Mouse (Mus musculus) intestine, embryonic 16.5 days (tissue): ENCODE results near the gene Gpbar1. TPM values are rescaled to one million over a fixed set of nuclear protein-coding genes. Genes with fewer than 3 reads are reported as not detected.
"Not testable (repeated sequence)": the region's sequence is repeated elsewhere in the genome, so short reads cannot be mapped to it uniquely, and the experiment has no call there.

ENCODE experiments used
- ATAC-seq: fragments of 200-750 bp; cut with Nextera tagmentation; 2 replicates; pipeline ENCODE4 v1.8.0; 2017; ENCODE audit warnings: moderate TSS enrichment, moderate library complexity
- H3K27ac ChIP-seq: fragments of 300-500 bp; sonication (generic); 2 replicates; pipeline ENCODE4 v1.5.1; 2014; ENCODE audit warnings: mild to moderate bottlenecking, low read length
- H3K27me3 ChIP-seq: fragments of 300-500 bp; sonication (generic); replicated peaks from 2 replicates; pipeline ENCODE4 v1.6.1; 2014; ENCODE audit warnings: low read length, control low read depth, mixed read lengths; ENCODE audit not compliant: control insufficient read depth, insufficient read depth
- H3K36me3 ChIP-seq: fragments of 300-500 bp; sonication (generic); 2 replicates; pipeline ENCODE4 v1.6.1; 2014; ENCODE audit warnings: low read length, control low read depth; ENCODE audit not compliant: control insufficient read depth, insufficient read depth
- H3K4me1 ChIP-seq: fragments of 300-500 bp; sonication (generic); 2 replicates; pipeline ENCODE4 v1.6.1; 2014; ENCODE audit warnings: low read length, control low read depth, mixed read lengths; ENCODE audit not compliant: control insufficient read depth, insufficient read depth
- H3K4me2 ChIP-seq: fragments of 300-500 bp; sonication (generic); 2 replicates; pipeline ENCODE4 v1.6.1; 2014; ENCODE audit warnings: low read depth, low read length, control low read depth
- H3K4me3 ChIP-seq: fragments of 300-500 bp; sonication (generic); 2 replicates; pipeline ENCODE4 v1.5.1; 2014; ENCODE audit warnings: mild to moderate bottlenecking, low read length
- H3K9ac ChIP-seq: fragments of 300-500 bp; sonication (generic); 2 replicates; pipeline ENCODE4 v1.6.1; 2014; ENCODE audit warnings: low read depth, low read length
- H3K9me3 ChIP-seq: fragments of 300-500 bp; sonication (generic); 2 replicates; pipeline ENCODE4 v1.6.1; 2016; ENCODE audit warnings: low read length, control low read depth; ENCODE audit not compliant: control insufficient read depth
- WGBS: fragments of 180-500 bp; shearing (Covaris S2); extraction: QIAGEN DNeasy Blood & Tissue Kit; methylation state at CpG from one replicate; pipeline ENCODE4 v1.1.7; 2014; 5-methylcytosine and 5-hydroxymethylcytosine counted together
- polyA plus RNA-seq: library from polyadenylated mRNA; unstranded; fragments of >200 nt; fragmentation: Nextera tagmentation; extraction: Ambion mirVana; gene quantifications from 2 replicates; pipeline ENCODE4 v1.2.1, GENCODE M21; 2015

Gene Gpbar1
- polyA plus RNA-seq, 1 experiment from 2014 or later = 2.7 TPM

- ATAC-seq = no peak
- H3K9me3 ChIP-seq = no peaks in the 10 kb centered on the region
- no peak overlapping the region for H3K4me3 ChIP-seq
- H3K9ac ChIP-seq = 0 out of 2 replicates have a peak overlapping the region, but pooled peaks have one; percentile 1
- peak overlapping the region; percentile 75; the same call in 1 of the 2 replicates for H3K4me2 ChIP-seq
- WGBS = 82% methylated on average over 10 of the region's 10 CpGs
- no peaks in the 10 kb centered on the region for H3K27me3 ChIP-seq
- H3K27ac ChIP-seq = no peak overlapping the region
- H3K4me1 ChIP-seq = peaks cover 30% of the 10 kb centered on the region
- peaks cover 15% of the 10 kb centered on the region for H3K36me3 ChIP-seq
Measured at GRCm38 (mm10) chr1:74282896-74283625, 4.7 kb downstream of the Gpbar1 start.

GRCm38 (mm10) chr1:74283686-74284463 is 5.5 kb downstream of the Gpbar1 start:
- no peaks in the 10 kb centered on the region for H3K9me3 ChIP-seq
- H3K27ac ChIP-seq = peak overlapping the region; percentile 74
- peaks cover 20% of the 10 kb centered on the region for H3K36me3 ChIP-seq
- peak overlapping the region; percentile 85 for H3K9ac ChIP-seq
- H3K27me3 ChIP-seq = no peaks in the 10 kb centered on the region
- H3K4me1 ChIP-seq = peaks cover 33% of the 10 kb centered on the region
- peak overlapping the region; percentile 75 for H3K4me2 ChIP-seq
- WGBS = 9% methylated on average over 15 of the region's 15 CpGs
- ATAC-seq = peak; percentile 59
- peak overlapping the region; percentile 78 for H3K4me3 ChIP-seq

- Histone ChIP-seq H3K27me3 (no peaks in the 10 kb centered on the region), H3K4me1 (peaks cover 33% of the 10 kb centered on the region), H3K27ac (peak within 1 kb of the TSS; percentile 74), H3K9ac (peak within 1 kb of the TSS; percentile 85), H3K4me2 (peak within 1 kb of the TSS; percentile 81), H3K9me3 (no peaks in the 10 kb centered on the region), H3K36me3 (peaks cover 20% of the 10 kb centered on the region), H3K4me3 (peak within 1 kb of the TSS; percentile 78)
- peak; percentile 97 for ATAC-seq
- whole genome bisulfite sequencing = under 1% methylated on average over 56 of the region's 56 CpGs
Measured at GRCm38 (mm10) chr1:74284543-74285160, 6.3 kb downstream of the Gpbar1 start, which contains the start of the genes Aamp and Pnkd. Gene Aamp (minus strand): TSS chr1:74284738. Gene Pnkd (plus strand): TSS chr1:74284930.

DNA sequence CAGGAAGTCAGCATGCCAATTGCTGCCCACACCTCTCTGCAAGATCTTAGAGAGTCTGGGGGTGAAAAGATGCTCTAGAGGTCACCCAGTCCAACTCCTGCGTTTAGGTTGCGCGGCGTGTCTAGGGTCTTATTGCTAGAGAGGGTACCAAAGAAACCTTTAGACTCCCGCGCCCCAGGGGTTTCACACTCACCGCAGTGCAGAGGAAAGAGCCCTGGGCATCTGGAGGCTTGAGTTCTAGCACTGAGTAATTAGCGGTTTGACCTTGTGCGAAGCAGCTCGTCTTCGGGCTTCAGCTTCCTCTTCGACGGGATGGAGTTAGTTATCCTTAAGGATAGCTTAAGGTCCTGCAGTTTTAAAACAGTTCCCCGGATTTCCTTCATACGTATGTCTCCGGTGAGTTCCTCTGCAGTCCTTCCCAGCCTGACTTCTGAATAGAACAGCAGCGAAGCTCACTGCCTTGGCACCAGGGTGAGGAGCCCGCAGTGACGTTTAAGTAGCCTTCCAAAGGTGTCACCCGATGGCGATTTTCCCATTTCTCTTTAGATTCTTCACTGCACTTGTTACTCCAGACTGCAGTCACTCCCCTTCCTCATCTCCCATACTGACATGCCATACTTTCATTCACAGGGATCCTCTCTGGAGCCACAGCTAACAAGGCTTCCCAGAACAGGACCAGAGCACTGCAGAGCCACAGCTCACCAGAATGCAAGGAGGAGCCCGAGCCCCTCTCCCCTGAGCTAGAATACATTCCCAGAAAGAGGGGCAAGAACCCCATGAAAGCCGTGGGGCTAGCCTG is 7.1 kb downstream of the Gpbar1 start:
- H3K36me3 ChIP-seq = peaks cover 20% of the 10 kb centered on the region
- peaks cover 33% of the 10 kb centered on the region for H3K4me1 ChIP-seq
- H3K4me3 ChIP-seq = peak overlapping the region; percentile 78
- WGBS = 4% methylated on average over 23 of the region's 23 CpGs
- no peak for ATAC-seq
- H3K27ac ChIP-seq = no peak overlapping the region
- H3K9me3 ChIP-seq = no peaks in the 10 kb centered on the region
- H3K4me2 ChIP-seq = peak overlapping the region; percentile 81
- H3K27me3 ChIP-seq = no peaks in the 10 kb centered on the region
- H3K9ac ChIP-seq = peak overlapping the region; percentile 76

DNA sequence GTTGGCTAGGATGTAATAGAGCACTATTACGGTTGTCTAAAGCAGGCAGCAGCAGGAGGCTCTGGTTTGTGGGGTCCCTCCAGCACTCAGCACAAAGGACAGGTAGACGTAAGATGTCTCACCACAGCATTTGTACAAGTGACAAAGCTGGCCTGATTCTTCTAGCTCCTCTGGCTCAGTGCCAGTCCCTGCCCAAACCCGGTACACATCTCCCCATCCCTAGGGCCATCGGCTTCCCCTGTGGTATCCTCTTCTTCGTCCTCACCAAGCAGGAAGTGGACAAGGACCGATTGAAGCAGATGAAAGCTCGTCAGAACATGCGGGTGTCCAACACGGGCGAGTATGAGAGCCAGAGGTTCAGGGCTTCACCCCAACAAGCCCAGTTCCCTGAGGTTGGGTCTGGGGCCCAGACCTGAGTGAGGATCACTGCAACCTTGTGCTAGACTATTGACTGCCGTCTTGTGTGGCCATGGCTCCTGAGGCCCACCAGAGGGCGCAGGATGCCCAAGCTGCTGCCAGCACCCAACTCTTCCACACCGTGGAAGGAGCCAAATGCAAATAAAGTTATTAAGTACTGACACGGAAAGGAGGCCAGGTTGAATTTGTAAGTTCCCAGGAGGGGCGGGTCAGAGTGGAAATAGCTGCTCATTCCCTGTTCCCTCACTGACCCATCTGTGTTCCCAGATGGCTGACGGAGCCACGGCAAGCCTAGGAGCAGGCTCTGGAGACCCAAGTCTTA is 8.7 kb downstream of the Gpbar1 start:
- 57% methylated on average over 15 of the region's 17 CpGs for WGBS
- ATAC-seq, H3K4me3 ChIP-seq, H3K4me2 ChIP-seq, H3K9me3 ChIP-seq, H3K9ac ChIP-seq, H3K27me3 ChIP-seq, H3K27ac ChIP-seq: not testable (repeated sequence)
- peaks cover 13% of the 10 kb centered on the region for H3K36me3 ChIP-seq
- peaks cover 21% of the 10 kb centered on the region for H3K4me1 ChIP-seq

DNA sequence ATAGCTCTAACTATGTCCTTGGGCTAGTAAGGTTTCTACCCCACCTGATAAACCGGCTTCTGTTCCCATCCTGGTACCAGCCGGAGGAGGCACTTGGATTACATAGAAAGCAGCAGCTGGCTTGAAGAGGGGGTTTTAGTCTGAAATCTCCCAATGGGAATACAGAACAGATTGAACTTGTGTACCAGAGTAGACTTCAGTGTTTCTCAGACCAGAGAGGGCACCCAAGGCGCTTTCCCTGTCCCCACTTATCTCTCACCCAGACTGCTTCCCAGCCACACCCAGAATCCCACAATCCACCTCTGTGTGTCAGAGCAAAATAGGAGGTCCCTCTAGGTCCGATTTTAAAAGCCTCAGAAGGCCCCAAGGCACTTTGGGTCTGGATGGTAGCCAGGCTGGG is 10.0 kb downstream of the Gpbar1 start:
- WGBS = 75% methylated on average over 4 of the region's 4 CpGs

GRCm38 (mm10) chr1:74289248-74289647 is 10.9 kb downstream of the Gpbar1 start:
- Histone ChIP-seq H3K27me3 (no peaks in the 10 kb centered on the region), H3K9me3 (no peaks in the 10 kb centered on the region), H3K4me1 (peaks cover 25% of the 10 kb centered on the region), H3K9ac (no peak overlapping the region), H3K36me3 (peaks cover 8% of the 10 kb centered on the region; the same call in 1 of the 2 replicates), H3K4me3 (no peak overlapping the region), H3K27ac (0 out of 2 replicates have a peak overlapping the region, but pooled peaks have one; percentile 9), H3K4me2 (no peak overlapping the region)
- ATAC-seq = no peak
- 84% methylated on average over 9 of the region's 9 CpGs for WGBS

More for the DNA sequence above, 10.0 kb downstream of the Gpbar1 start:
- Histone ChIP-seq H3K4me3 (no peak overlapping the region), H3K4me1 (peaks cover 22% of the 10 kb centered on the region), H3K27me3 (no peaks in the 10 kb centered on the region), H3K27ac (no peak overlapping the region), H3K36me3 (peaks cover 5% of the 10 kb centered on the region; the same call in 1 of the 2 replicates), H3K9ac (no peak overlapping the region), H3K4me2 (no peak overlapping the region), H3K9me3 (no peaks in the 10 kb centered on the region)
- no peak for ATAC-seq

- ATAC-seq = no peak
- Histone ChIP-seq H3K27ac (no peak overlapping the region), H3K4me2 (no peak overlapping the region), H3K9me3 (no peaks in the 10 kb centered on the region), H3K36me3 (peaks cover 8% of the 10 kb centered on the region; the same call in 1 of the 2 replicates), H3K9ac (no peak overlapping the region), H3K27me3 (no peaks in the 10 kb centered on the region), H3K4me3 (no peak overlapping the region), H3K4me1 (peaks cover 29% of the 10 kb centered on the region)
- 80% methylated on average over 2 of the region's 2 CpGs for WGBS
Measured at GRCm38 (mm10) chr1:74289740-74290139, 11.4 kb downstream of the Gpbar1 start.
